Mouse (Mus musculus): ENCODE data around the gene Nrxn2.

DNA sequence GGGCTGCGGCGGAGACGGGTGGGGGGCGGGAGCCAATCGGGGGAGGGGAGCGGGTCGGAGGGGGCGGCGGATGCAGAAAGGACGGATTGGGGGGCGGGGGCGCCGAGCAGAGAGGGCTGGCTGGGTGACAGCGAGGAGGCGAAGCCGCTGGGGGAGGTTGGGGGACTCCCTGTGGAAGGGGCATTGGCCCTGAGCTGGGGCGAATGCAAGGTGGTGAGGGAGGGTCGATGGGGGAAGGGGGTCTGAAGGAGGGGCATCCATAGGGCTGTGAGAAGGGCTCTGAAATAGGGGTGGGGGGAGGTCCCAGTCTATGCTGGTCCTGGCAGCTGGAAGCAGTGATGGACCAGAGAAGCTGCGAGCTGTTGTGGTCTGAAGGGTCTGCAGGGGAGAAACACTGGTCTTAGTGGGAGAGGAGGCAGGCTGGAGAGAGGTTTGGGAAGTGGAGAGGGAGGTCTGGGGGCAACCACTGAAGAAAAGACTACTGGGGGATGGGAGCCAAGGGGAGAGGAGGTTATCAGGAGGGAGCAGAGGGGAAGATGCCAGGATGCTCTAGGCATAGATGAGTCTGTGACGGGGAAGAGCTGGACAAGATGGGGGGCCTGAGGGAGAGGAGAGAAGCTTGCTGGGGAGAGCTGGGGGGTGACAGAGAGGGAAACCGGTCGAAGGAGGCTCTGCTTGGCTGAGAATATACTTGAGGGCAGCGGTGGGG lies 607 bp downstream of the Nrxn2 start:
- no peak for TF ChIP-seq POLR2AphosphoS2 (IDR thresholded peaks at IDR 0.05; ENCODE audit: insufficient read length, low read depth)
- TF ChIP-seq POLR2A (IDR thresholded peaks at IDR 0.05; ENCODE audit: insufficient read length, low read depth): no peak
- TF ChIP-seq MAX (IDR thresholded peaks at IDR 0.05; ENCODE audit: low read depth): no peak
- TF ChIP-seq CEBPB (IDR thresholded peaks at IDR 0.05; ENCODE audit: insufficient read depth, poor library complexity, severe bottlenecking): no peak
- TF ChIP-seq MYOD1 (IDR thresholded peaks at IDR 0.05; ENCODE audit: control insufficient read depth in 1 of 3, insufficient read length in 2 of 3, low read depth in 2 of 3): no peak
- TF ChIP-seq MYOG (IDR thresholded peaks at IDR 0.05; ENCODE audit: control insufficient read depth in 1 of 3, insufficient read depth in 1 of 3, insufficient read length in 2 of 3, low read depth in 2 of 3): no peak
- no peak for TF ChIP-seq USF1 (IDR thresholded peaks at IDR 0.05; ENCODE audit: low read depth)
- TF ChIP-seq E2F4 (IDR thresholded peaks at IDR 0.05; ENCODE audit: insufficient read depth): no peak
